Mouse (Mus musculus) left cerebral cortex, adult 8-10 months (tissue): ENCODE measurements around the gene Cyp26b1. TPM values are rescaled to one million over a fixed set of nuclear protein-coding genes. Genes with fewer than 3 reads are reported as not detected.

Experiments
- DNase-seq, 2 experiments: peaks; one replicate each; pipeline ENCODE4 v3.0.0; 2022; ENCODE audit warnings: low spot score in 2 of 2
- total RNA-seq, 4 experiments: library from RNA; stranded (reverse); gene quantifications; 2 replicates each; pipeline ENCODE4 v1.2.4; 2022

Cyp26b1 gene
- total RNA-seq, 4 experiments from 2014 or later, result 4.4 to 8.9 (median 6.2) TPM

GRCm38 (mm10) chr6:84588221-84588894 lies 5.3 kb downstream of the Cyp26b1 start:
- no peak for DNase-seq

GRCm38 (mm10) chr6:84587471-84588101 lies 6.1 kb downstream of the Cyp26b1 start:
- peak in 1 of 2 experiments; percentile 7 for DNase-seq

DNA sequence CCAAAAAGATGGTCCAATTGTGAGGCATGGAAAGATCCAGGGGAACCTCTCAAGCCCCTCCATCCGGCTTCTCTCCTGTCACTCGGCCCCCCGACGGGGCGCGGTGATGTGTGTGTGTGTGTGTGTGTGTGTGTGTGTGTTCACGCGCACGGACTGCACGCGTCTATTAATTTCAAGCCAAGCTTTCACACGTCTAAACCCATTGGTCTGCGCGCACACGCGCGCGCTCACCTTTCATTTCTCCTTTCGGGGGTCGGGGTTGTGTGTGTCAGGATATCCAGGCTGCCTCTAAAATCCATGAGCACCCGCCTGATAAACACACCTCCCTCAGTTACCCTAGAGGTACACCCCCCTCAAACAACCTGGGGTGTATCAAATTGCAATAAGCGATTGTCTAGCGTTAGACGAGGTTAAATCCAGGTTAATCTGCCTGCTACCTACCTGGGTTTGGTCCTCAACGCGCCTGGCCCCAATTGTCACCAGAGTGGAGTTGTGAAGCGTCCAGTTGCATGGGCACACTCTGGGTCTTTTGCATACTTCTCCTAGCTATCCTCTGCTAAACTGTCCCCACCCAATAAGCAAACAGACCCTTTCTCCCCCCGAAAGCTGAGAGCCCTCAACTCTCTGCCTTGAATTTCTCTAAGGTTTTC lies 7.0 kb downstream of the Cyp26b1 start:
- DNase-seq, result no peak

DNA sequence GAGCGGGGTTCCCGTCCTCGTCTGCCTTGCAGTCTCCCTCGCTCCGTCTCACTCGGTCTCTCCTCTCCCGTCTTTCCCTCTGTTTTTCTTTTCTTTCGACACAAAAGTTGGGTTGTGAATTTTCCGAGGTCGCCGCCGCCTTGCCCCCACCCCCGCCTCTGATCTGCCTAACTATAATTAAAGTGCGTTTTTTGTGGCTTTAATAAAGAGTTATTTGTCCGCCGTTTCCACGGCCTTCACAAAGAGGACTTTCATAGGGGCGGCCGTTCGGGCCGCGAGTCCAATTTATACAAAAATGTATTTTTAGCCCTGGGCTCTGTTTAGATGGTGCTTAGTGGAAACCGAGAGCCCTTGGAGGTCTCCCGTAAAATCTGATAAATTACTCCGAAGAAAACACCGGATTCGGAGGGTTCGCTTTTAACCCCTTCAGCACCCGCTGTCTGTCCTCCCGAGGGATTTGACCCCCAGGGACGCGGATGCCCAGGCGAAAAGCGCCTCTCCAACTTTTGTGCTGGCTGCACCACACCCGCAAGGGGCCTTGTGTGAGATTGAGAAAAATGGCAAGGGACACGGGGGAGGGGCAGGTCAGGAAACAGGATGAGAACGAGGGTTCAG lies 7.9 kb downstream of the Cyp26b1 start:
- no peak for DNase-seq

DNA sequence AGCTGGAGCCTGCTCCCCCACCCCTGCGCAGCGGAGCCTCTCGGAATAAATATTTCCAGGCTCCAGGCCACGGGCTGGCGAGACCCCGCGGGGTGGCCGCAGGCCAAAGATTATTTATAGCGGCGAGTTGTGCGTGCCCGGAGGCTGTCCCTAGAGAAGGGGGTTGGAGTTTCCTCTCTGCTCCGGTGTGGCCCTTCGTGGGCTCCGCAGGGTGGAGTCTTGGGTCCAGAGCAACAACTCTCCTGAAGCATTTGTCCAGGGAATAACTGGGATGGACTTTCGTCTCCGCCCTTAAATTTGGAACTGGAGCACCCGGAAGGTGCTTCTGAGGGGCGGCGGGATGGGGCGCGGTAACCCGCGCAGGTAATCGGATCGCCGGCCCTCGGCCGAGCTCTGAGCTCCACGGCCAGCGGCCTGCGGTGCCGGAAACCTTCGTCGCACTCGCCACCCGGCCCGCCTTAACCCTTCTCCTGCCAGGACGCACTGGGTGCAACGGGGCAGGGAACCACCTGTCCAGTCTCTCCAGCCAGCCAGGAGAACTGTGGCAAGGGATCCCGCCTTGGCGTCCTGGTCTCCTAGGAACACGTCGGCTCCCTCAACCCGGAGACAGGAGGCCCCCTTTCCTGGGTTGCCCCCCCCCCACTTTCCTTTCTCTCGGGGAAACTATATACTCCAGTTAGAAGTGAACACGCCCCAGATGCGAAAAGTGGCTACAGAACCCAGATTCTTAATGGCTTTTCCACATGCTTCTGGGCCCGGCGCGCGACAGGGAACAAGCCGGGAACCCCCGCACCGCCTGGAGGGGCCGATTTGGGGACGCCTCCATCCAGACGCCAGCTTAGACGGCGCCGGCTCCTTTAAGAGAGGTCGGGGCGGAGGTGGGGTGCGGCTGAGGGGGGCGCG lies 8.7 kb downstream of the Cyp26b1 start:
- no peak for DNase-seq

DNA sequence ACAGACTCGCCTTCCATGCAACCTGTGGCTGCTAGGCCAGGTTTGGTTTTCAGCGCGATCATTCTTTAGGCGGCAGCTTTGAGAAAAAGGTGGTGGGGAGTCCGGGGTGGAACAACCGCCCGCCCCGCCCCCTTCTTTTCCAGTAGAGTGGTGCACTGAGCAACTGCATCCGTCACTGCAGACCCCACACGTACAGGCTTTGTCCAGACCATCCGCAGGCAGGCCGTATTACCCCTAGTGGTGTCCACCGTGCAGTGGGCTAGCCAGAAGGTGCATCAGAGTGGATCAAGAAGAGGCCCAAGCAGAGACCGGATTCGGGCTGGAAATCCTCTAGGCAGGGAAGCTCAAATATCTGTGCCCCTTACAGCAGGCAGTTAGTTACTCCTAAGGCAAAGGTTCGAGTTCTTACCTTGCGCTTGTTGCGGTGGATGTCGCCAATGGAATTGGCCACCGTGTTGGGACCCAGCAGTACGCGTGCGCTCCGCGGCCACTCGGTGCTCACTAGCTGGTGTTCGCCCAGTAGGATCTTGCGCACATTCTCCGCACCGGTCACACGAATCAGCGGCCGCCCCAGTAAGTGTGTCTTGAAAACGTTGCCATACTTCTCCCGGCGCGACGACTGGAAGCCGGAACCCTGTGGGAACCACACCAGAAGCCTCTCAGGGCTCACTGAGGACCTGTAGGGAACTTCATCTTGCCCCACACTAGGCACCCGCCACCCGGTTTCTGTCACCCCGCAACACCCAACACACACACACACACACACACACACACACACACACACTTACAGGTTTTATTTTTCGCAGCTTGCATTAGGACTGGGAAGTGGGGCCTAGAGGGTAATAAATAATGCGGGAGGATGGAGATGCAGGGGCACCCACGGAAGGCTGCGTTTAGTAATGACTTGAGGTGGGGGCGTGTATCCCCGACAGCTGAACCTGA lies 9.6 kb downstream of the Cyp26b1 start:
- no peak for DNase-seq

- DNase-seq, result peak; percentile 45 to 59
Observed at GRCm38 (mm10) chr6:84583371-84583770, 10.3 kb downstream of the Cyp26b1 start.

DNA sequence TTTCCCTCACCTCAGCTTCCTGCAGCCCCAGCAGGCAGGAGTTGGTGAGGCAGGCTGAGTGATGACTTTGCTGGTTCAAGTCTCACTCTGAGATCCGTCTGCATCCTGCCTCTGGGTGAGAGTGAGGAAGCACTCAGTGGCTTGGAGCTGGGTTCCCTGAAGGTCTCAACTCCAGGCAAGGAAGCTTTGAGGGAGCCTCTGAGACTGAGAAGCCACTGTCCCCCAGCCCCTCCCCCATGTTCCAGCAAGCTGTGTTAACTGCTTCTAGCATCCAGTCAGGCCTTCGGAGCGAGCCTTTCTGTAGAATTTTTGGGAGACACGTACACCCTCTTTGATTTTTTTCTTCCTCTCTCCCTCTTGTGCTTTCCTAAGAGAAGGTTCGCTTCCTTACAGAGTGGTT lies 10.9 kb downstream of the Cyp26b1 start:
- no peak for DNase-seq

DNA sequence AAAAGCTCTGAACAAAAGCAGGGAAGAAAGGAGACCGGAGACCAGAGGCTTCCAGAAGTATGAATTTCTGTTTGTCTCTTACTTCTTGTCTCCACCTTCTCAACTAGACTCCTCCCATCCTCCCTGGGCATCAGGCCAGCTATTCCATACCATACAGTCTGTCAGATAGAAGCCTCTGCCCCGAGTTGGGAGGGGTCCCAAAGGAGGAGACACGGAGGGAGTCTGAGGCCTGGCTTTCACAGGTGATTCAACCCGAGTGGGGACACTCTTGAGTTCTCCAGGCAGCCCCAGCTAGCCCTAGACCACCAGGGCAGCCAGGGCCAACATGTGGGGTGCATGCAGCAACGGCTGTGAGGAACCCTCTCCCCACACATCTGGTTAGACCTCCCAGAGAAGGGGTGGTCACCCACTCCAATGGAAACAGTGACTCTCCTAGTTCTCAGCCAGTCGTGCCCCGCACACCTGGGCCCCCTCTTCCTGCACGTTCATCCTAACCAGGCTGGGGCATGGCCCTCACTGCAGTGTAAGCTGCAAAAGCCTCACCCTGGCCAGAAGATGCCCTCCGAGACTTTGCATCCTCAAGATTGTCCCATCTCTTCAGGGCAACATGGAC lies 11.8 kb downstream of the Cyp26b1 start:
- DNase-seq, result no peak

- no peak for DNase-seq
Observed at GRCm38 (mm10) chr6:84580979-84581832, 12.5 kb downstream of the Cyp26b1 start.

GRCm38 (mm10) chr6:84579508-84579907 lies 14.2 kb downstream of the Cyp26b1 start:
- DNase-seq, result no peak

DNA sequence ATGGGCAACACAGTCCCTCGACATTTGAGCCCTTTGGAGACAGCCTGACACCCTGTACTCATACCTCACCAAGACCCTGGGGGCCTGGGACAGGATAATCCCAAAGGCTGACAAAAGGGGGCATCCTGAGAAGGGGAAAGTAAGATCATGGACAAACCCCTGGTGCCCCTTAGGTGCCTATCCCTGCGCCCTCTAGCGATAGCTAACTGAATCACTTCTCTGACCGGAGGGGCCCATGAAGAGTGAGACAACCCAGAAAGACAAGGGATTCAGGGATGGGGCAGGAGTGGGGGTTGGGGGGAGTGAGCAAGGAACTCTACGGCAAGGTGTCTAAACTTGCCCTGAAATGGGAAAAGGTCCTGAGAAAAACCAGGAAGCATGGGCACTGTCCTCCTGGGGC lies 14.8 kb downstream of the Cyp26b1 start:
- peak in 1 of 2 experiments; percentile 17 for DNase-seq

DNA sequence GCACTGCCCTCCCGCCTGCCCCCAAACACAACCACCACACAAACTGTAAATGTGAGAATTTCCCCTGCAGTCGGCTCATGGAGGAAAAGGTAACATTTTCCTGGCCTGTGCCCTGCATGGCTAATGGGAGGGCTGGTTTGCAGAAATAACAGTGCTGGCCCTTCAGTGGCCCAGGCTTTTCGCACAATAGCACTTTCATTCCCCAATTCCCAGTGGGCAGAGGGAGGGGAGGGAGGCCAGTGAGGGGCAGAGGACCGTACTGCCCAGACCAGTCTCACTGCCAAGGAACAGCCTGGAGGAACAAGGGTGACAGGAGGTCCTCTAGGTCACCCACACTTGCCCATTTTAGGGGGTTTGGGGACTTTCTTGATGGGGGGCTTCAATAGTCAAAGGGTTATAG lies 15.8 kb downstream of the Cyp26b1 start:
- DNase-seq, result no peak

DNA sequence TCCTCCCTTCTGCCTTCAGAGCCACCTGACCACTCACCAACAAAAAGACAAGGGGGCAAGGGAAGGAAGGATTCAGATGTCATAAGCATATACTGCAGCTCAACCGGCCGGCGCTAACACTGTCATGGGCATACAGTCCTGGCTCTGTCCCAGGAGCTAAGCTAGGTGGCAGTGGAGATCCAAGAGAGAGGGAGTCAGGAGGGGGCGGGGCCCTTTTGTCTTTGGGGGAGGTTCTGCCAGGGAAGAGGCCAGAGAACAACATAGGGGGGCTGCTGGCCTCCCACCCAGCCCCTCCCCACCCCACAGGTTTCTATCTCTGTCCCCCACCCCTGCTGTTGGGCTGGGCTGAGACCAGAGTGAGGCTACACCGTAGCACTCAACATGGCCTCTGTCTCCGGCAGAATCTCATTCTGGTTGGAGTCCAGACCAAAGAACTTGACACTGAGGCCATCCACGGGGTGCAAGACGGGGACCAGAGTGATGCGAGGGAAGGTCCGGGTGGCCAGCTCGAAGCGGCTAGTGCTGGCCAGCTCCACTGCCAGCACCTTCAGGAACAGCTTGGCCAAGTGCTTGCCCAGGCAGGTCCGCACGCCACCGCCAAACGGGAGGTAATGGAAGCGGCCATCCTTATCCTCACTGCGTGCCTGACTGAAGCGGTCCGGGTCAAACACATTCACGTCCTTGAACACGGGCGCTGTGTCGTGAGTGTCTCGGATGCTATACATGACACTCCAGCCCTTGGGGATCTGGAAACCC lies 19.6 kb downstream of the Cyp26b1 start:
- no peak for DNase-seq

GRCm38 (mm10) chr6:84570039-84570438 lies 23.7 kb downstream of the Cyp26b1 start:
- DNase-seq, result no peak

GRCm38 (mm10) chr6:84569590-84569989 lies 24.1 kb downstream of the Cyp26b1 start:
- no peak for DNase-seq

GRCm38 (mm10) chr6:84568880-84569279 lies 24.8 kb downstream of the Cyp26b1 start:
- DNase-seq, result no peak

- no peak for DNase-seq
Observed at GRCm38 (mm10) chr6:84567696-84568095, 26.0 kb downstream of the Cyp26b1 start.
